Mouse (Mus musculus) midbrain, embryonic 15.5 days (tissue): ENCODE measurements around the gene Wdpcp. TPM values are rescaled to one million over a fixed set of nuclear protein-coding genes. Genes with fewer than 3 reads are reported as not detected.

Experiments
- ATAC-seq: fragments of 200-750 bp; cut with Nextera tagmentation; replicated peaks from 2 replicates; pipeline ENCODE4 v1.8.0; 2017; ENCODE audit warnings: moderate TSS enrichment
- H3K27ac ChIP-seq: fragments of 300-500 bp; sonication (generic); 2 replicates; pipeline ENCODE4 v1.5.1; 2015; ENCODE audit warnings: mild to moderate bottlenecking, inconsistent platforms
- H3K27me3 ChIP-seq: fragments of 300-500 bp; sonication (generic); replicated peaks from 2 replicates; pipeline ENCODE4 v1.6.1; 2015; ENCODE audit warnings: inconsistent platforms
- H3K36me3 ChIP-seq: fragments of 300-500 bp; sonication (generic); replicated peaks from 2 replicates; pipeline ENCODE4 v1.6.1; 2015; ENCODE audit warnings: inconsistent platforms
- H3K4me1 ChIP-seq: fragments of 300-500 bp; sonication (generic); 2 replicates; pipeline ENCODE4 v1.6.1; 2015; ENCODE audit warnings: inconsistent platforms
- H3K4me2 ChIP-seq: fragments of 300-500 bp; sonication (generic); 2 replicates; pipeline ENCODE4 v1.6.1; 2015; ENCODE audit warnings: inconsistent platforms, mild to moderate bottlenecking, moderate library complexity
- H3K4me3 ChIP-seq: fragments of 300-500 bp; sonication (generic); 2 replicates; pipeline ENCODE4 v1.5.1; 2015; ENCODE audit warnings: mild to moderate bottlenecking, inconsistent platforms
- H3K9ac ChIP-seq: fragments of 300-500 bp; sonication (generic); 2 replicates; pipeline ENCODE4 v1.6.1; 2015; ENCODE audit warnings: mild to moderate bottlenecking, inconsistent platforms
- H3K9me3 ChIP-seq: fragments of 300-500 bp; sonication (generic); 2 replicates; pipeline ENCODE4 v1.6.1; 2016; ENCODE audit warnings: inconsistent platforms
- WGBS: fragments of 180-500 bp; shearing (Covaris S2); methylation state at CpG from one replicate; pipeline ENCODE4 v1.1.7; 2015; ENCODE audit warnings: mixed read lengths; 5-methylcytosine and 5-hydroxymethylcytosine counted together
- polyA plus RNA-seq: library from polyadenylated mRNA; unstranded; fragments of >200 nt; fragmentation: Nextera tagmentation; extraction: Ambion mirVana; gene quantifications from 2 replicates; pipeline ENCODE4 v1.2.1, GENCODE M21; 2015

Wdpcp gene
- polyA plus RNA-seq, 1 experiment from 2014 or later = 12.8 TPM

- Histone ChIP-seq H3K9ac (peak overlapping the region; percentile 71), H3K27ac (peak overlapping the region; percentile 86), H3K9me3 (no peaks in the 10 kb centered on the region), H3K36me3 (no peaks in the 10 kb centered on the region), H3K27me3 (no peaks in the 10 kb centered on the region), H3K4me3 (peak overlapping the region; percentile 67), H3K4me1 (peaks cover 29% of the 10 kb centered on the region), H3K4me2 (peak overlapping the region; percentile 76)
- ATAC-seq = no peak
- WGBS = 8% methylated on average over 10 of the region's 10 CpGs
These were observed 1.1 kb upstream of the Wdpcp start for GRCm38 (mm10) chr11:21570973-21571372.

GRCm38 (mm10) chr11:21581472-21581871, 9.4 kb downstream of the Wdpcp start:
- WGBS = 79% methylated on average over 7 of the region's 7 CpGs
- ATAC-seq = no peak
- Histone ChIP-seq H3K9ac (no peak overlapping the region), H3K9me3 (no peaks in the 10 kb centered on the region), H3K4me1 (no peaks in the 10 kb centered on the region), H3K27ac (no peak overlapping the region), H3K27me3 (no peaks in the 10 kb centered on the region), H3K36me3 (no peaks in the 10 kb centered on the region), H3K4me2 (no peak overlapping the region), H3K4me3 (no peak overlapping the region)

DNA sequence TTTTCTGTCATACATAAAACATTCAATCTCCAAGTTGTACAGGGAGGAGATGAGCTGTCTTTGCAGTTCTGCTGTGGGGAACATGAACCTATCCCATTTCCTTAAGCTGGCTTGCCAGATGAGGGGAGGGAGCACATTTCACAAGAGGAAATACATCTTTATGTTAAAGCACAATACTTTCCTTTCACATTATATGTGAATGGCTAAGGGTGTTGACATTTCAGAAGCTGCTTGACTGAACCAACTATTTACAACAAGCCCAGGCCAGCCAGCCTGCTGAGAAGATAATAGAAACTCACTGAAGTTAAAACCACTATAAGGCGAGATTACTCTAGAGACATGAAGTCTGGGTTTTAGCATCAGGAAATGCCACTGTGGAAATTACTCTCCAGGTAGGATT, 11.3 kb downstream of the Wdpcp start:
- Histone ChIP-seq H3K9me3 (no peaks in the 10 kb centered on the region), H3K4me2 (no peak overlapping the region), H3K9ac (no peak overlapping the region), H3K4me1 (no peaks in the 10 kb centered on the region), H3K4me3 (no peak overlapping the region), H3K27ac (no peak overlapping the region), H3K36me3 (no peaks in the 10 kb centered on the region), H3K27me3 (no peaks in the 10 kb centered on the region)
- ATAC-seq = no peak
- 47% methylated on average over 1 of the region's 1 CpGs for WGBS

- Histone ChIP-seq H3K27ac (no peak overlapping the region), H3K9ac (no peak overlapping the region), H3K36me3 (no peaks in the 10 kb centered on the region), H3K27me3 (no peaks in the 10 kb centered on the region), H3K9me3 (no peaks in the 10 kb centered on the region), H3K4me2 (no peak overlapping the region), H3K4me1 (no peaks in the 10 kb centered on the region), H3K4me3 (no peak overlapping the region)
- ATAC-seq = no peak
- 36% methylated on average over 5 of the region's 5 CpGs for WGBS
These were observed 30.5 kb downstream of the Wdpcp start for GRCm38 (mm10) chr11:21602497-21602896.

DNA sequence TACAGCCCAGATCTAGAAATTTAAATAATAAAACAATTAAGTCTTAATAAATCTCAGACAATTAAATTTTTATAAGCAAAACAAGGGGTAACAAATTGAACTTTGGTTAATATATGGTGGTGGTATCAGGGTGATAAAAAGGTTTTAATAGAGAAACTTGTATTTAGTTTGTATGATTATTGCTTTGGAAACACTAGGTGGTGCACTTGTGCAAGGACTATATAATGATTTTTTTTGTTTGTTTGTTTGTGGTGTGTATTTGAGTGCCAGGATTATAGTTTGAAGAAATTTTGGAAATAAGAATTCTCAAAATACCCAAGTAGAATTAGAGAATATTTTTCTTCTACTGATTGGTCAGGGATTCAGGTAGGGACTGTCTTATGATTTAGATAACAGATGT, 43.9 kb downstream of the Wdpcp start:
- Histone ChIP-seq H3K36me3 (no peaks in the 10 kb centered on the region), H3K27ac (no peak overlapping the region), H3K27me3 (no peaks in the 10 kb centered on the region), H3K4me2 (no peak overlapping the region), H3K4me1 (no peaks in the 10 kb centered on the region), H3K9ac (no peak overlapping the region), H3K9me3 (no peaks in the 10 kb centered on the region), H3K4me3 (no peak overlapping the region)
- no peak for ATAC-seq

DNA sequence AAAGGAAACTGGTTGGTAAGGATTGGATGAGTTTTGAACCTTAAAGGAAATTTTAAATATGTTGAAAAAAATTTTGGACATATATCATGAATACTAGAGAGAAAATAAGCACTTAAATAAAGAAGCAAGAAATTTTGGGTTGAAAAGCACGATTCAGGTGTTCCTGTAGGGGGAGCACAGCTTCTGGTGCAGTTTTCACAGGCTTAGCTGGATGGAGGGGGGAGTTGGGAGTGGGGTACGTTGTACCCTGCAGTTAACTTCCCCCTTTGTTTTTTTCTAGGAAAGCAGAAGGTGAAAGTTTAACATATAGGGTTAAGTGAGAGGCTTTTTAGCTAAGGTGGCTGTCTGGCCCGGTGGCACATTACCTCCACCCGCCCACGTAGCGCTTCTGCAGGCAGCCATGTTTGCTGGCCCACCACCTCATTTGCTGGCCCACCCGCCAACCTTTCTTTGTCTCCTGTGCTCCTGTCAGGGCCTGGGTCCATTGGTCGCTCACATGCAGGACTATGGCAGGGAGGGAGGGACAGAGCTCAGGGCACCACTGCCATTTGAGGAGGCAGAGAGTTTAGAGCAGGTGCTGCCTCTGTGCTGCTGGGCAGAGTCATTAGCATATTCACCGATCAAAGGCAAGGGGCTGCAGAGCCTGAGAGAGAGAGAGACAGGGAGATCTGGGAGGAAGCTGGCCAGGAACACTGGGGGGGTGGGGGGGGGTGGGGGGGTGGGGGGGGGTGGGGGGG, 62.3 kb downstream of the Wdpcp start:
- ATAC-seq = no peak
- Histone ChIP-seq H3K4me3 (no peak overlapping the region), H3K9me3 (no peaks in the 10 kb centered on the region), H3K27ac (no peak overlapping the region), H3K4me2 (no peak overlapping the region), H3K4me1 (no peaks in the 10 kb centered on the region), H3K36me3 (no peaks in the 10 kb centered on the region), H3K9ac (no peak overlapping the region), H3K27me3 (no peaks in the 10 kb centered on the region)
- WGBS = 59% methylated on average over 9 of the region's 9 CpGs

DNA sequence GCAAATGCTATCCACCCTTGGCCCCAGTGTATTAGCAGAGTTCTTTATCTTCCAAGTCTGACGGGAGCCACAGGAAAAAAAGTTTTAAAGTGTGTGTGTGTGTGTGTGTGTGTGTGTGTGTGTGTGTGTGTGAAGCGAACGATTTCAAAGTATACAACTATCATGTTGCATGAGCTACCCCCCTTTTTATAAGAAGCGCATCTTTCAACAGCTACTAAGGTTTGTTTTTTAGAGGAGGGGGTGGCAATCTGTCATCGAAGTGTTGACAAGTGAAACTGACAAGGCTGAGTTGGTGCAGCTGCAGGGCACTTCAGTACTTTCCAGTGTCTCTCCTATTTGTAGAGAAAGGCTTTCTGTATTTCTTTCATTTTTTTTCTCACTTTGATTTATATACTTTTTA, 66.3 kb downstream of the Wdpcp start:
- Histone ChIP-seq H3K27ac (no peak overlapping the region), H3K4me3 (no peak overlapping the region), H3K4me2 (no peak overlapping the region), H3K27me3 (no peaks in the 10 kb centered on the region), H3K9me3 (no peaks in the 10 kb centered on the region), H3K4me1 (no peaks in the 10 kb centered on the region), H3K9ac (no peak overlapping the region), H3K36me3 (no peaks in the 10 kb centered on the region)
- ATAC-seq = no peak
- WGBS = 70% methylated on average over 5 of the region's 5 CpGs

GRCm38 (mm10) chr11:21639534-21639933, 67.5 kb downstream of the Wdpcp start:
- Histone ChIP-seq H3K4me2 (no peak overlapping the region), H3K4me3 (no peak overlapping the region), H3K27ac (no peak overlapping the region), H3K27me3 (no peaks in the 10 kb centered on the region), H3K4me1 (no peaks in the 10 kb centered on the region), H3K9ac (no peak overlapping the region), H3K9me3 (no peaks in the 10 kb centered on the region), H3K36me3 (no peaks in the 10 kb centered on the region)
- WGBS = 81% methylated on average over 2 of the region's 2 CpGs
- no peak for ATAC-seq

GRCm38 (mm10) chr11:21644231-21644630, 72.2 kb downstream of the Wdpcp start:
- ATAC-seq = no peak
- Histone ChIP-seq H3K4me1 (no peaks in the 10 kb centered on the region), H3K9me3 (no peaks in the 10 kb centered on the region), H3K27ac (no peak overlapping the region), H3K4me3 (no peak overlapping the region), H3K36me3 (no peaks in the 10 kb centered on the region), H3K27me3 (no peaks in the 10 kb centered on the region), H3K4me2 (no peak overlapping the region), H3K9ac (no peak overlapping the region)
- WGBS = 84% methylated on average over 4 of the region's 4 CpGs

- no peak overlapping the region for H3K9ac ChIP-seq
- no peaks in the 10 kb centered on the region for H3K36me3 ChIP-seq
- ATAC-seq = no peak
- no peak overlapping the region for H3K4me3 ChIP-seq
- H3K27ac ChIP-seq = no peak overlapping the region
- H3K9me3 ChIP-seq = no peaks in the 10 kb centered on the region
- H3K4me2 ChIP-seq = no peak overlapping the region
- H3K4me1 ChIP-seq = no peaks in the 10 kb centered on the region
- 83% methylated on average over 3 of the region's 3 CpGs for WGBS
- H3K27me3 ChIP-seq = no peaks in the 10 kb centered on the region
These were observed 74.1 kb downstream of the Wdpcp start for GRCm38 (mm10) chr11:21646136-21646535.

DNA sequence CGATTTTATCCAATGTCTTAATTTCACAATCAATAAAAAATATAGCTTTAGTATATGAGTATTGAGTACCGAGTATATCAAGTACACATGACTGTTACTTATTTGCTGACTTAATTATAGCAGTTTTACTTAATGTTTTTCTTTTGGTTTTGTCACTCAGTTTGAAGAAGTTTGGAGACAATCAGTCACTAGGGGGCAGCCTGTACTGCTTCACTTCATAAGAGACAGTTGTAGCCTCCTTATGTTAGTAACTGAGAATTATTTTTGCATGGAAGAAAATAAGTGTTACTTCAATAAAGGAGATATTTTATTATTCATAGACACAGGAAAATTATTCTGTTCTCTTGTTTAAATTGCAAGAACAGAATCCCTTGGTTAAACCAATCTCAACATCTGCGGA, 87.0 kb downstream of the Wdpcp start:
- Histone ChIP-seq H3K4me2 (no peak overlapping the region), H3K9ac (no peak overlapping the region), H3K4me3 (no peak overlapping the region), H3K27me3 (no peaks in the 10 kb centered on the region), H3K36me3 (no peaks in the 10 kb centered on the region), H3K4me1 (no peaks in the 10 kb centered on the region), H3K9me3 (no peaks in the 10 kb centered on the region), H3K27ac (no peak overlapping the region)
- 61% methylated on average over 3 of the region's 3 CpGs for WGBS
- 0 out of 2 replicates have a peak, but pooled peaks have one; percentile 63 for ATAC-seq

DNA sequence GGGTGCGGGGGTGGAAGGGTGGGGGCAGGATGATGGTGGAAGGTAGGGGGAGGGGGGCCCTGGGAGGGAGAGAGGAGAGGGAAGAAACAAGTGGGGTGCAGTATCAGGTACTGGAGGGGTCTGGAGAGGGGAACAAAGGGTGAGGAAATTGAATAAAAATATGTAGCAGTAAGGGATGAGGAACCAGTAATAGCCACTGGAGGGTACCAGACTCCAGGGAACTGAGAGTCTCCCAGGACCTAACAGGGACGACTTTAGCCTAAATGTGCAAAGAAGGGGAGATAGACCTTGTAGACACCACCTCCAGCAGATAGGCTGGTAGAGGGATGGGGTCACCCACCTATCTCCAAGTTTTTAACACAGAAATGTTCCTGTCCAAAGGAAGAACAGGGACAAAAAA, 105.0 kb downstream of the Wdpcp start:
- H3K27me3 ChIP-seq = no peaks in the 10 kb centered on the region
- no peaks in the 10 kb centered on the region for H3K9me3 ChIP-seq
- no peaks in the 10 kb centered on the region for H3K4me1 ChIP-seq
- no peak for ATAC-seq
- no peak overlapping the region for H3K4me3 ChIP-seq
- H3K36me3 ChIP-seq = no peaks in the 10 kb centered on the region
- H3K27ac ChIP-seq = no peak overlapping the region
- no peak overlapping the region for H3K9ac ChIP-seq
- H3K4me2 ChIP-seq = no peak overlapping the region
- 60% methylated on average over 2 of the region's 2 CpGs for WGBS

- no peak for ATAC-seq
These were observed 116.4 kb downstream of the Wdpcp start for GRCm38 (mm10) chr11:21688441-21688840.

More at GRCm38 (mm10) chr11:21688441-21688840, 116.4 kb downstream of the Wdpcp start:
- no peak overlapping the region for H3K9ac ChIP-seq
- no peak overlapping the region for H3K27ac ChIP-seq
- no peaks in the 10 kb centered on the region for H3K27me3 ChIP-seq
- no peak overlapping the region for H3K4me3 ChIP-seq
- H3K36me3 ChIP-seq = no peaks in the 10 kb centered on the region
- H3K9me3 ChIP-seq = no peaks in the 10 kb centered on the region
- H3K4me2 ChIP-seq = no peak overlapping the region
- H3K4me1 ChIP-seq = no peaks in the 10 kb centered on the region
- 85% methylated on average over 6 of the region's 6 CpGs for WGBS
